In genomic region chr19:55060964-55061363, GRCm38 (mm10) we compare ENCODE assay signal across 8 mouse cellular contexts.
DNase-seq lines count a peak whose midpoint lies in the region; ATAC-seq and TF ChIP-seq lines count a peak whose summit lies in the region.

No protein-coding gene starts in this region.

- peaks cover 6 to 24% of the 10 kb centered on the region in 2 experiments; a peak in 3 of 4 replicates for H3K4me1 ChIP-seq in CH12.LX (ENCODE audit: control insufficient read depth in 1 of 2, insufficient read depth in 2 of 2)
- 0 out of 2 replicates have a peak, but pooled peaks cover 2% of the 10 kb centered on the region for H3K4me1 ChIP-seq in bone marrow macrophage, adult 2 months (ENCODE audit: control insufficient read depth, insufficient read depth, low read length)
- peaks cover 6% of the 10 kb centered on the region; the same call in 1 of the 2 replicates for H3K4me1 ChIP-seq in embryonic facial prominence, embryonic 14.5 days (ENCODE audit: control insufficient read depth, insufficient read depth, low read length)
- H3K4me1 ChIP-seq in heart, embryonic 13.5 days = peaks cover 10% of the 10 kb centered on the region
- peaks cover 9% of the 10 kb centered on the region for H3K4me1 ChIP-seq in kidney, embryonic 16.5 days (ENCODE audit: insufficient read depth, low read length)
- H3K4me1 ChIP-seq in midbrain, postnatal 0 days (ENCODE audit: insufficient read depth, low read length) = no peaks in the 10 kb centered on the region; the same call in 1 of the 2 replicates
- H3K4me1 ChIP-seq in stomach, postnatal 0 days (replicated peaks; ENCODE audit: control insufficient read depth, insufficient read depth) = no peaks in the 10 kb centered on the region; the same call in 1 of the 2 replicates

- H3K79me2 ChIP-seq in CH12.LX (replicated peaks; ENCODE audit: control insufficient read depth, extremely low read depth, insufficient read depth, poor library complexity, severe bottlenecking) = no peaks in the 10 kb centered on the region

- TF ChIP-seq POLR2A in CH12.LX (IDR thresholded peaks at IDR 0.05; ENCODE audit: low read depth, low read length) = no peak
- no peak for TF ChIP-seq POLR2A in bone marrow macrophage, adult 2 months (IDR thresholded peaks at IDR 0.05; ENCODE audit: borderline replicate concordance, low read depth, low read length)

- in situ Hi-C loops in CH12.LX (cut with MboI; ENCODE audit: low pct_ligation_motif_present, low pct_unique_long_range_greater_than_20kb, low sequenced_read_pairs) = loop anchor here (10.0 kb wide), 1 partner anchor 136 kb away; no protein-coding TSS in a partner anchor

- H3K4me2 ChIP-seq in CH12.LX (ENCODE audit: insufficient read depth, low read depth, poor library complexity, severe bottlenecking) = peak overlapping the region; percentile 72
- H3K4me2 ChIP-seq in embryonic facial prominence, embryonic 14.5 days (ENCODE audit: low read depth, low read length) = peak overlapping the region; percentile 60
- peak overlapping the region; percentile 77 for H3K4me2 ChIP-seq in heart, embryonic 13.5 days
- H3K4me2 ChIP-seq in kidney, embryonic 16.5 days (replicated peaks; ENCODE audit: low read depth, low read length) = peak overlapping the region; percentile 62
- peak overlapping the region; percentile 62 for H3K4me2 ChIP-seq in midbrain, postnatal 0 days (ENCODE audit: low read depth, low read length, poor library complexity, severe bottlenecking)
- H3K4me2 ChIP-seq in stomach, postnatal 0 days (replicated peaks; ENCODE audit: low read depth) = peak overlapping the region; percentile 54

- TF ChIP-seq CTCF in CH12.LX (conservative IDR thresholded peaks at IDR 0.05 in 1 of 2, IDR thresholded peaks at IDR 0.05 in 1 of 2; ENCODE audit: low read depth in 2 of 2, low read length in 2 of 2) = peak; percentile 70 to 82
- peak; percentile 95 for TF ChIP-seq CTCF in bone marrow macrophage, adult 2 months (IDR thresholded peaks at IDR 0.05; ENCODE audit: low read depth, low read length)
- peak; percentile 99 for TF ChIP-seq CTCF in midbrain, postnatal 0 days (IDR thresholded peaks at IDR 0.05)
- peak; percentile 92 for TF ChIP-seq CTCF in stomach, postnatal 0 days (IDR thresholded peaks at IDR 0.05; ENCODE audit: low read depth)

- TF ChIP-seq RAD21 in CH12.LX (IDR thresholded peaks at IDR 0.05; ENCODE audit: low read depth, low read length) = peak; percentile 80

- no peak overlapping the region for H3K4me3 ChIP-seq in CH12.LX (replicated peaks in 1 of 3; ENCODE audit: low read depth in 2 of 3, low read length in 2 of 3, poor library complexity in 1 of 3)
- H3K4me3 ChIP-seq in bone marrow macrophage, adult 2 months (ENCODE audit: insufficient read depth, low read length) = peak overlapping the region; percentile 50; the same call in 1 of the 2 replicates
- H3K4me3 ChIP-seq in embryonic facial prominence, embryonic 14.5 days (ENCODE audit: low read depth, low read length) = peak overlapping the region; percentile 23
- peak overlapping the region; percentile 45 for H3K4me3 ChIP-seq in heart, embryonic 13.5 days
- H3K4me3 ChIP-seq in kidney, embryonic 16.5 days (ENCODE audit: low read length) = peak overlapping the region; percentile 39
- H3K4me3 ChIP-seq in midbrain, postnatal 0 days (ENCODE audit: low read depth, low read length) = peak overlapping the region; percentile 34
- H3K4me3 ChIP-seq in stomach, postnatal 0 days (ENCODE audit: low read depth, low read length) = no peak overlapping the region

- no peak overlapping the region for H3K27ac ChIP-seq in CH12.LX (ENCODE audit: insufficient read depth, low read depth)
- no peak overlapping the region for H3K27ac ChIP-seq in bone marrow macrophage, adult 2 months (ENCODE audit: insufficient read depth, low read depth, low read length)
- H3K27ac ChIP-seq in embryonic facial prominence, embryonic 14.5 days (replicated peaks; ENCODE audit: low read depth, low read length) = no peak overlapping the region
- no peak overlapping the region for H3K27ac ChIP-seq in heart, embryonic 13.5 days (replicated peaks)
- H3K27ac ChIP-seq in kidney, embryonic 16.5 days (ENCODE audit: low read length) = no peak overlapping the region
- no peak overlapping the region for H3K27ac ChIP-seq in midbrain, postnatal 0 days (ENCODE audit: low read depth, low read length)
- no peak overlapping the region for H3K27ac ChIP-seq in stomach, postnatal 0 days (replicated peaks)

- H3K9ac ChIP-seq in CH12.LX (ENCODE audit: insufficient read depth, low read depth) = no peak overlapping the region
- peak overlapping the region; percentile 8; the same call in 1 of the 2 replicates for H3K9ac ChIP-seq in embryonic facial prominence, embryonic 14.5 days (ENCODE audit: low read depth, low read length)
- H3K9ac ChIP-seq in heart, embryonic 13.5 days = peak overlapping the region; percentile 69; the same call in 1 of the 2 replicates
- 0 out of 2 replicates have a peak overlapping the region, but pooled peaks have one; percentile 57 for H3K9ac ChIP-seq in kidney, embryonic 16.5 days (replicated peaks; ENCODE audit: low read length)
- no peak overlapping the region for H3K9ac ChIP-seq in midbrain, postnatal 0 days (replicated peaks; ENCODE audit: low read length, poor library complexity, severe bottlenecking)
- H3K9ac ChIP-seq in stomach, postnatal 0 days (ENCODE audit: low read length) = no peak overlapping the region

- peak; percentile 58 for ATAC-seq in embryonic facial prominence, embryonic 14.5 days (ENCODE audit: low read depth)
- ATAC-seq in heart, embryonic 13.5 days (ENCODE audit: extremely low read depth, insufficient number of reproducible peaks, low FRiP score, low TSS enrichment) = no peak
- peak; percentile 68 for ATAC-seq in kidney, embryonic 16.5 days (ENCODE audit: low FRiP score, low TSS enrichment)
- peak; percentile 39; the same call in 1 of the 2 replicates for ATAC-seq in midbrain, postnatal 0 days (ENCODE audit: low FRiP score)
- ATAC-seq in stomach, postnatal 0 days (ENCODE audit: low FRiP score, low TSS enrichment) = 0 out of 2 replicates have a peak, but pooled peaks have one; percentile 38

- peaks cover 0 to 3% of the 10 kb centered on the region in 2 experiments for H3K36me3 ChIP-seq in CH12.LX (replicated peaks in 1 of 2; ENCODE audit: control insufficient read depth in 1 of 2, insufficient read depth in 1 of 2, low read length in 1 of 2)
- peaks cover 2% of the 10 kb centered on the region; the same call in 1 of the 2 replicates for H3K36me3 ChIP-seq in embryonic facial prominence, embryonic 14.5 days (ENCODE audit: control insufficient read depth, insufficient read depth, low read length)
- H3K36me3 ChIP-seq in heart, embryonic 13.5 days = 0 out of 2 replicates have a peak, but pooled peaks cover under 1% of the 10 kb centered on the region
- H3K36me3 ChIP-seq in kidney, embryonic 16.5 days (ENCODE audit: insufficient read depth, low read length) = 0 out of 2 replicates have a peak, but pooled peaks cover under 1% of the 10 kb centered on the region
- no peaks in the 10 kb centered on the region for H3K36me3 ChIP-seq in midbrain, postnatal 0 days (ENCODE audit: insufficient read depth, low read length)
- no peaks in the 10 kb centered on the region for H3K36me3 ChIP-seq in stomach, postnatal 0 days (ENCODE audit: control insufficient read depth, insufficient read depth, low read length)

- dilution Hi-C loops in CH12.LX (cut with MboI; ENCODE audit: extremely low pct_ligation_motif_present, extremely low pct_unique_long_range_greater_than_20kb, low sequenced_read_pairs) = no loop called here

- no peaks in the 10 kb centered on the region for H3K27me3 ChIP-seq in CH12.LX (replicated peaks)
- H3K27me3 ChIP-seq in embryonic facial prominence, embryonic 14.5 days (replicated peaks; ENCODE audit: control insufficient read depth, insufficient read depth, low read length) = no peaks in the 10 kb centered on the region
- no peaks in the 10 kb centered on the region for H3K27me3 ChIP-seq in heart, embryonic 13.5 days (replicated peaks)
- H3K27me3 ChIP-seq in kidney, embryonic 16.5 days (ENCODE audit: insufficient read depth, low read length) = no peaks in the 10 kb centered on the region
- no peaks in the 10 kb centered on the region for H3K27me3 ChIP-seq in midbrain, postnatal 0 days (ENCODE audit: insufficient read depth, low read length)
- no peaks in the 10 kb centered on the region for H3K27me3 ChIP-seq in stomach, postnatal 0 days (ENCODE audit: control insufficient read depth, insufficient read depth, low read length)

- peaks cover 16% of the 10 kb centered on the region for H3K9me3 ChIP-seq in CH12.LX (replicated peaks; ENCODE audit: low read length)
- H3K9me3 ChIP-seq in embryonic facial prominence, embryonic 14.5 days (ENCODE audit: control insufficient read depth, low read length) = peaks cover 15% of the 10 kb centered on the region; the same call in 1 of the 2 replicates
- peaks cover 8% of the 10 kb centered on the region; the same call in 1 of the 2 replicates for H3K9me3 ChIP-seq in heart, embryonic 13.5 days
- H3K9me3 ChIP-seq in kidney, embryonic 16.5 days (ENCODE audit: low read length) = peaks cover 10% of the 10 kb centered on the region; the same call in 1 of the 2 replicates
- H3K9me3 ChIP-seq in midbrain, postnatal 0 days (ENCODE audit: low read length) = no peaks in the 10 kb centered on the region
- no peaks in the 10 kb centered on the region for H3K9me3 ChIP-seq in stomach, postnatal 0 days (ENCODE audit: control insufficient read depth, low read length)

- no peak for TF ChIP-seq EP300 in CH12.LX (IDR thresholded peaks at IDR 0.05; ENCODE audit: low read length)
- TF ChIP-seq EP300 in stomach, postnatal 0 days (optimal IDR thresholded peaks at IDR 0.05) = no peak

- 5% methylated on average over 7 of the region's 7 CpGs for WGBS in embryonic facial prominence, embryonic 14.5 days
- 6% methylated on average over 7 of the region's 7 CpGs for WGBS in heart, embryonic 13.5 days
- 4% methylated on average over 7 of the region's 7 CpGs for WGBS in kidney, embryonic 16.5 days
- WGBS in midbrain, postnatal 0 days = 4% methylated on average over 7 of the region's 7 CpGs
- 5% methylated on average over 7 of the region's 7 CpGs for WGBS in stomach, postnatal 0 days

- peak; percentile 73 for DNase-seq in CH12.LX (ENCODE audit: extremely low read depth)
- peak; percentile 78 for DNase-seq in embryonic facial prominence, embryonic 14.5 days (ENCODE audit: low spot score)
- DNase-seq in liver = peak; percentile 67
- DNase-seq in midbrain, postnatal 0 days (ENCODE audit: low spot score) = peak; percentile 92
- DNase-seq in stomach, postnatal 0 days (ENCODE audit: low spot score) = peak; percentile 77

TF ChIP-seq in CH12.LX, 34 proteins besides CTCF, POLR2A, EP300 and RAD21:
- TF ChIP-seq SMC3 (IDR thresholded peaks at IDR 0.05; ENCODE audit: low read depth, low read length) (peak; percentile 64), JUND (conservative IDR thresholded peaks at IDR 0.05; ENCODE audit: low read depth, low read length) (no peak)

Comparison
In these comparisons a context has a peak if more than half of its experiments do, and no peak if none do; other contexts are left out.
1. H3K4me3 ChIP-seq: peak in bone marrow macrophage, adult 2 months (single experiment), embryonic facial prominence, embryonic 14.5 days (single experiment), heart, embryonic 13.5 days (single experiment), kidney, embryonic 16.5 days (single experiment) and midbrain, postnatal 0 days (single experiment); none in CH12.LX (0 of 3) and stomach, postnatal 0 days (single experiment).
2. H3K9ac ChIP-seq: peak in embryonic facial prominence, embryonic 14.5 days (single experiment), heart, embryonic 13.5 days (single experiment) and kidney, embryonic 16.5 days (single experiment); none in CH12.LX (single experiment), midbrain, postnatal 0 days (single experiment) and stomach, postnatal 0 days (single experiment).
3. Peak in every context shown above with its lines, with median percentiles within 50 percentile points of each other: DNase-seq, H3K4me2 ChIP-seq and CTCF ChIP-seq.